Mouse (Mus musculus): ENCODE results near the gene Cpa5.

Cpa5 gene

DNA sequence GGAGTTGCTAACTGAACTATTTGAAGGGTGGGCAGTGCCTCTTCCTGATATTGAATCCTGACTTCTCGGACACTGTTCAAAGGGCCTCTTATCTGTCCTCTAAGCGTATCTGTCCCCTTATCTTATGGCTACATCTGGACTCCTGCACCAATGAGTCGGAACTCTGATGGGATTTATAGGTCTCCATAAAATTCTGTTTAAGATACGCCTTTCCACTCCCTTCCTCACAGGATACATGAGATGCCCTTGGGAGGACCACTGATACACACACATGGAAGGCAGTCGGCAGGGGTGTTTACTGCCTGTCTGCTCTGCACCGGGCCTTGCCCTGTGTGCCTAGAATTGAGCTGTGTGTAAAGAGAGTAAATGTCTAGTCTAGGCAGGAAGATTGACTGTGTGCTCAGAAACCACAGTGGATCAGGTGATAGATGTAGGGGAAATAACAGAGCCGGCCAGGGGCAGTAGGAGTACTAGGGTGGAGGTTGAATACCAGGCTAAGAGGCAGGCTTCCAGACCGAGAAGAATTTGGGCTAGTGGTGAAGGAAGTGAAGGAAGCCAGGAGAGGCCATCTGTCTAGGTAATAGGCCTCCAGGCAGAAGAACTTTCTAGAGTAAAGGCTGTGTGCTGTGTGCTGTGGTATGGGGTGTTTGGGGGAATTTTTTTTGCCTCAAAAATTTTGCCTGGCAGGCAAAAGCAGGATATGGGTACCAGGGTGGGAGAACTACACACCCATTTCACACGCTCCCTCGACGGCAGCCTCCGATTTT is 33.1 kb downstream of the Cpa5 start:
- in situ Hi-C loops (cut with MboI, MseI), result no loop called here

DNA sequence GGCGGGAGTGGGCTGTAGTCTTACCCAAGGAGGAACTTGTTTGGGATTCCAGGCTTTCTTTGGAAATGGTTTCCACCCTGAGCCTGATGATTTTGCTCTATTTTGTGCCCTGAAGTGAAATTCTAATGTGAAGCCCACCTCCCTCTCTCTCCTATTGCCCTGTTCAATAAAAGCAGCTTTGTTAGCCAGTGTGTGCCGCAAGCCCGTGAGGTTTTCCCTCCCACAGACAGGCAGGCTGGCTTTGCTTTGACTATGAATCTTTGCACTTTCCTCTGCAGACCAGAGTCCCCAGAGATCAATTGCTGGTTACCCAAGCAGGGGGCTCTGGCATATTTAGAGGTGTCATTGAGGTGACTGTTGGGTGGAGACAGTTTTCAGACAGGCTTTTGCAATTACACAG is 33.7 kb downstream of the Cpa5 start:
- in situ Hi-C loops (cut with MboI, MseI), result no loop called here

DNA sequence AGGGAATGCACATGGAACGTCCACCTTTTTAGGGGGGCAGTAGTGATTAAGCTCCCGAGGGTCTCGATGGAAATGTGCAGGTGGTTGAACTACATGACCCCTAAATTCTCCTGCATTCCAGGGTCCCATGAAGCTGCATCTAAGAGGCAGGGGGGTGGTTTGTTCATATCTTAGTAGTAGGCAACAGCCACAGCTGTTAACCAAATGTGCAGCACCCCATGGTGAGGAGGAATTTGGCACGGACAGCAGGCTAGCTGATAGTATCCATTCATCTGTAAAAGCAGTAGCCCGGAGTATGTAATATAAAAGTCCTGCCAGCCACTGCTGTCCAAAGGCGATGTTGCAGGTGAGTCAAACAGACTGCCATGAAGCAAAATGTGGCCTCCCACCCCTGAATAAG is 34.6 kb downstream of the Cpa5 start:
- in situ Hi-C loops (cut with MboI, MseI), result no loop called here

DNA sequence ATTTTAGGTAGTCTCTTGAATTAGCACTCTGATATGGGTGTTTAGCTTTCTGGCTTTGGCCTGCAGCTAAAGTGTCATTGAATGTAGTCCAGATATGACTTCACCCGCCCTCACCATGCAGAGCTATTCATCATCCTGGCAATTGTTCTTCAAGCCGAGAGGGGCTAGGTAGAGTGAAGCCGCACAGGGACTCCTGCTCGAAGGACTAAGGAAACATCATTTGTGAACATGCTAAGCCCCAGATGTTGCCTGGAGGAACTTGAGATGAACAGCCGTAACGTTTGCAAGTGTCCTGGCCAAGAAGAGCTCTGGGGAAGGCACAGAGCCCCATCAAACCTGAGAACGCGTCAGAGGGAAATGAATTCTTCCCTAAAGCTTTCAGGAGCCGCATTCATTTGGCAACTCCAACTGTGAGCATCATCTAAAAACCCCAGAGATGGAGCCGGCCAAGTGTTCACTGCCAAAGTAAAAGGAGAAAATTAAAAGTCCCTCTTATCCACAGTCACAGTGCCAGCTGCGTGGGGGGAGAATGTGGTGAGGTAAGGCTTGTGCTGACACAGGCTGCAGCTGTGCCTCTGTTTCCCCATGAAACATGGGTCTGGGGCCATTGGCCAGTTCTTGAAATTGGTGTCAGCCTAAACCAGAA is 39.0 kb downstream of the Cpa5 start:
- in situ Hi-C loops (cut with MboI, MseI), result loop anchor here (10.0 kb wide), 1 partner anchor 155 kb away; no protein-coding TSS in a partner anchor

DNA sequence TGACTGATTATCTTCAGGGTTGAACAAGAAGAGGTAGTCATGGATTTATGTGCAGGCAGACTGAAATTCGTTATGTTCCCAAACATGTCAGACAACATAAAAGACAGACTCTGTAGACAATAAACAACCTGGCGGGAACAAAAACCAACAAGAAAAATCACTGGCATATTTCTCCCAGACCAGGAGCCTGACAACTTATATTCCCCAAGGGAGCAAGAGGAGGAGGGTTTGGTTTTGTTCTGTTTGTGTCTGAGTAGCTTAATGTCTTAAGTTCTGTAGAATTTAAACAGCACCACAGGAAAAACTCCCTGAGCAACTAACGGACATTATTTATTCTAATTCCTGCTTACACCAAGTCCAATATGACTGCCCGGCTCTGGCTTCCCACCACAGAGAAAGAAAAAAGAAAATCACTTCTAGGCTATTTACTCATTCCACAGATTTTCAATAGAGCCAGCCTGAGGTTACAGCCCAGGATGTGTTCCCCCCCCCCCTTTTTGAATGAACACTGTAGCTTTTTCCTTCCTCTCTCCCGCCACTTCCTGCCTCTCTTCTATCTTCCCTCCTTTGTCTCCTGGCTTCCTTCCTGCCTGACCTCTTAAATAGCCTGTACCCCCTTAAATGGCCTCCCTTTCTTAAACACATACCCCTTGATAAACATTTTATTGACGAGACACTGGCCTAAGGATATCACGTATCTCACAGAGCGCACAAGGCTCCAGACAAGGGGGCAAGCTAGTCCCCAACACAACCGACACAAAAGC is 41.8 kb downstream of the Cpa5 start:
- in situ Hi-C loops (cut with MboI, MseI), result loop anchor here (10.0 kb wide), 1 partner anchor 152 kb away; no protein-coding TSS in a partner anchor

DNA sequence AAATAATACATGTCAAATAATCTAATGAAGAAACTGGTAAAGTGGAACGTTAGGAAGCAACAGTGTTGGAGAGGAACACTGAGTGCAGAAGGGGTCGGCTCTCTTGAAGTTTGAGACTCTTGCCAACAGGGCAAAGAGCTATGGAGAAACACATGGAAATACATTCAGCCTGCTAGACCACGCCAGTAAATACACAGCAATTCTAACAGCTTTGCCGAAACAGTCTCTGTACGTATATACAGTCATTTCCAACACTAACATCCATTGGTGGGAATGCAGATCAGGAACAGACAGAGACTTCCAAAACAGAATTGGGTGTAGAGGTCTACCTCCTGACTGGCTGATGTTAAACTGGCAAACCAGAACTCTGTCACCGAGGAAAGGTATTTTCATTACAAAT is 42.7 kb downstream of the Cpa5 start:
- in situ Hi-C loops (cut with MboI, MseI), result loop anchor here (10.0 kb wide), 1 partner anchor 151 kb away; no protein-coding TSS in a partner anchor

DNA sequence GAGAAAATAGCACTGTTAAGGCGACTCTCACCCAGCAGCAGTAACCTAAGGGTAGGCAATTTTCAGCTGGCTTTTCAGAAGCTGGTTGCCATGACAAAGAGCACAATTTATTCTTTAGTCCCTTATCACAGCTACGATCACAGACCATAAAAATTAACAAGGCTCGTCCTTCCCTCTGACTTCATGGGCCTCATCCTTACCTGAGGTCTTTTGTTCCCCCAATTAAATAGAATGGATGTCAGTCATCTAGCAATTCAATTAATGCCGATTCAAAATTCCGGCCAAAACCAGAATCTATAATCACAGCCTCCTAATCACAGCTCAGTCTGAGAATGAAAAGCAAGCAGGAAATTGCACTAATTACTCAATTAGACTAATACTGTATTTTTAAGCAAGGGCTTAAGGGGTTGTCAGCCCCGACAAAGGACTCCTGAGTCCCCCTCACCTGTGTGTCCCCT is 43.6 kb downstream of the Cpa5 start:
- in situ Hi-C loops (cut with MboI, MseI), result loop anchor here (10.0 kb wide), 1 partner anchor 150 kb away; no protein-coding TSS in a partner anchor

DNA sequence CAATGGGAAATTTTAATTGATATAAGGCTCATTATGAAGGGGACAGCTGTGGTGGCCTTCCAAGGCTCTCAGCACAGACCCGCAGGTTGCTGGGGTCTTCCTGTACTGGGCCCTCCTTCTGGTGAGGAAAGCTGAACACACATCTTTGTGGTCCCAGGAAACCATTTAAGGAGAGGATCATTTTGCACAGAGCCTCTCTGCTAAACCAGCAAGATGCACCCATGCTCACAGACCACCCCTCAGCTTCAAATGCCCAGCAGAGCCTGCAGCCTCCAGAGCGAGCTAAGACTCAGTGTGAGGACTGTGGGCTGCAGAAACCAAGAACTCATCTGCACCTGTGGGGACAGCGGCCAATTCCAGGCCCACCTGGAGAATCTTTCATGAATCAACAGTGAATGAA is 44.1 kb downstream of the Cpa5 start:
- in situ Hi-C loops (cut with MboI, MseI), result loop anchor here (10.0 kb wide), 1 partner anchor 150 kb away; no protein-coding TSS in a partner anchor

DNA sequence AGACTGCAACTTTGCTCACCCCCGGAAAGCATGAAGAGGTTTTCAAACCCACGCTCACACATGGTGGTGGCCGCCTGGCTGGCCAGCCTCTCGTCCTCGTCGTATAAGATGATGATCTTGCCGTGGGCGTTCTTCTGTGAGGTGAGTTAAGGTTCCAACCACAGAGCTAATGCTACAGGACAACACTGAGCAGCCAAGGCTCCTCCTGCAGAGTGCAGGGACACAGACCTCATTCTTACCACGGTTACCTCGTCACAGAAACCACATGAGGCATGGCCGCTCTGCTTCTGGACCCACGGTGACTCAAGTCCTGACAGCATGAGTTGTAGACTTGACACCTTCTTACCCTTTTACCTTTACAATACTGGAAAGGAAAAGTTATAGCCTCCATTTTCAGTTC is 46.5 kb downstream of the Cpa5 start:
- in situ Hi-C loops (cut with MboI, MseI), result loop anchor here (10.0 kb wide), 1 partner anchor 148 kb away; no protein-coding TSS in a partner anchor

DNA sequence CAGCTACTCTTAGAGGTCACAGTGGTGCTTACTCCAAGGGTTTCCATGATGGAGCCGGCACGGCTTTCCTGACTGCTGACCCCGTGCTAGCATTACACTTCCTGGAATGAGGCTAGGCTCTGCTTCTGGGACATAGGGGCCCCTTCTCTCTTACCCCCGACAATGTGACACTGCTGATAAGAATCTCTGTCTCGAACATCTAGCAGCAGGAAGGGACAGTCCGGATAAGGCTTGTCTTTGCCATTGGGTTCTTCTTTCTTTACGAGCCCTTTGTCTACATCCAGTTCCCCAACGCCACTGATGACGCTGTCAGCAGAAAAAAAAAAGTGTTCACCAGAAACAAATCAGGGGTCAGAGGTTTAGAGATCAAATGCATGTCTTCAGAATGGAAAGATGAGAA is 47.8 kb downstream of the Cpa5 start:
- in situ Hi-C loops (cut with MboI, MseI), result loop anchor here (10.0 kb wide), 1 partner anchor 146 kb away; no protein-coding TSS in a partner anchor

DNA sequence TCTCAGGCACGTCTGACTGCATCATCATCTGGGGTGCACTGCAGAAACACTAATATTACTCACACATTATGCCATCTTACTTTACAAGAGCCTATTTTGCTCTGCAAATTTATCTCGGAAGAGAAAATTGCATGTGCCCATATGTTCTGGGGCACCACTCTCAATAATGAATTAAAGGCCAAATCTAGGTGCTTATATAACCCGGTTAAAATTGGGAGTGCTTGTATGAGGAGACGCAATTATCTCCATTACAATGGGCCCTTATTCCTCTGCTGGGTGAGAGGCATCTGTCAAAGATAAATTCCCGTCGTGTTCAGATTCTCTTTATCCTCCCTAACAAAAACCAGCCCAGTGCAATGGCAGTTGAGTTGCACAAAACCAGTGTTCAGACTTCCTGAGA is 54.0 kb downstream of the Cpa5 start:
- in situ Hi-C loops (cut with MboI, MseI), result no loop called here

DNA sequence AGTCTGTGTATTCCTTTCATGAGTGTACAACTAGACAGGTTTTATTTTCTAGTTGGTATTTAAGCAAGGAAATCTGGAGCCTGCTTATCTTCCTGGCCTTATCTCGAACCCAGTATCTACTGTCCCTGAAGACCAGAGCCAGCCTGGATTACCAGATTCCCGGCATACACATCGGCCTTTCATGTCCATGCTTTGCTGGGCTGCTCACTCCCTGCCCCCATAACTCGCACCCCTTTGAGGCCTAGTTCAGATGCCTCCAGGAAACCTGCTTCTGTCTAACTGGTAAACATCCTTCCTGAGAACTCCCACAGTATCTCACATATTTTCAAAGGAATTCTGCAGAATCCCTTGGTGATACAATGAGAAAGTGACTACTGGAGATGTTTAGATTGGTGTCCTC is 54.5 kb downstream of the Cpa5 start:
- in situ Hi-C loops (cut with MboI, MseI), result no loop called here

DNA sequence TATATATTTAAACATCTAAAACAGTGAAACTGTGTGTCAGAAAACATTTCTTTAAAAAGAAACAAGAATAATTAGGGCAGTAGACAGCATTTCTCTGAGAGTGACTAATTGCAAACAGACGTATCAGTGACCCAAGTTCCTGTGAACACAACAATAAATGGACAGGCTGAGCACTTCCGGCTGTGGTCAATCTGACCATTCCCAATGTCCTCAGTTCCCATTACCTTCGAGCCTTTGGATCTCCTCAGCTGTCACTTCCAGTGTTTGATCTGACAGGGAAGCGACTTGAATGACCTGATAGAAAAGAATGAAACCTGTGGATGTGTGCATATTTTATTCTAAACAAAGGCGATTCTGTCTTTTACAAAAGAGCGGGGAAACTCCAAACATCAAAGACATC is 55.2 kb downstream of the Cpa5 start:
- in situ Hi-C loops (cut with MboI, MseI), result no loop called here

DNA sequence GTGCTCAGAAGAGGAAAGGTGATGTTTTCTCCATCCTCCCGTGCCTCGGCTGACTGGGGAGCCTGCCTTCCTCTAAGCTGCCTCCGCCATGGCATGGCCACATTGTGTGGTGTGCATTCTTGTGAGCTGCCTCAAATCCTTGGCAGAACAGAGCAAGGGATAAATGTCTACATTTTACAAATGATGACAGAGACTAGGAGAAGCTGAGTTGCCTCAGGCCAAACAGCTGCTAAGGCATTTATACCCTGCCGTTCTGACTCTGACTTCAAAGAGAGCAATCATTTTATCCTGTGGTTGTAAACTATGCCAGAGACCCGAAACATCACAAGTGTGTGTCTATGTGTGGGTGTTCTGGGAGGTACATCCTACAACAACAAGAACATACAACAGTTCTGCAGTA is 56.8 kb downstream of the Cpa5 start:
- in situ Hi-C loops (cut with MboI, MseI), result no loop called here

DNA sequence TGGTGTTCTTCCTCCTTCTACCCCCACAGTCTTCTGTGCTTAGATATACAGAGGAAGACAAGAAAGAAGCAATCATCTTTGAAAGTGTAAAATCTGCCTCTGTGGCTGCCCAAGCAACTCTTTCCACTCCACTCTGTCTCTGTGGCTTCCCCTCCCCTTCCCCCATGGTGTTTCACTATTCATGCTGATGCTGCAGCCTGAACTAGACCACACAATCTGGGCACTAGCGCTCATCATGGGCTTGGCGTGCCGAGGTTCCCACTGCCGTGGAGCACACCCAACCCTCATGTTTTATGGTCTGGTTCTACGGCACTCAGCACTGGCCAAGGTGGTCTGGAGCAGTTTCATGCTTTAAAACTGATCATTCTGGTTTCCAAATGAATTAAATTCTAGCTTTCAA is 60.9 kb downstream of the Cpa5 start:
- in situ Hi-C loops (cut with MboI, MseI), result no loop called here

DNA sequence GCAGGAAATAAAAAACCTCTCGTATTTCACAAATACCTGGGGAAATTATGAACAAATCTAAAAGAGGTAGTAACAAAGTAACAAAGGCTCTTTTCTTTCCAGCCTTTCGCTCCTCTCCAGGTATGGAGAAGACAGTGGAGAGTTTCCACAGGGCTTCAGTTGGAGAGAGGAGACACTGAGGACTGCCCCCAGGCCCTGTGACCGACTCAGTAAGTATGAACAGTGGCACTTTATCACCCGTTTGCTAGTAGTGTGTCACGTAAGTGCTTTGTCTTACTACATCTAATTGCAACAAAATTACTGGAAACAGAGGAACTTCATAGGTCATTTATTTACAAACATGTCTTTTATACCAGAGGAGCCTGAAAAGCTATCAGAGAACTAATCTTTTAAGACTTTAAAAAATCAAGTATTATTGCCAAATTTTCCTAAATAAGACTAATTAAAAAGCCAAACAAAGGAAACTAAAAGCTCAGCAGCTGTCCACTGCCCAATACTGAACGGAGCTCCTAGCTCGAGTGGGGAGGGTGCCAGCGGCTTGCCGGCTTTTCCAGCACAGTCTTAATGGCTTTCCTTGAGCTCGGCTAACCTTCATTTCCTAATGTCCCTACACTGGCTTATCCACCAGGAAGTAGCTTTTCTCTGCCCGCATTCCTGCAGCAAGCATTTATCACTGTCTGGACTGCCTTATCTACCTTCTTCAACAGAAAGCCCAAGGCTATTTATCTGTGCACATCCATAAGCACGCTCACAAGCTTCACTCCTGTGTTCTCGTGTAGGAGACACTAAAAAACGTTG is 63.2 kb downstream of the Cpa5 start:
- in situ Hi-C loops (cut with MboI, MseI), result no loop called here

DNA sequence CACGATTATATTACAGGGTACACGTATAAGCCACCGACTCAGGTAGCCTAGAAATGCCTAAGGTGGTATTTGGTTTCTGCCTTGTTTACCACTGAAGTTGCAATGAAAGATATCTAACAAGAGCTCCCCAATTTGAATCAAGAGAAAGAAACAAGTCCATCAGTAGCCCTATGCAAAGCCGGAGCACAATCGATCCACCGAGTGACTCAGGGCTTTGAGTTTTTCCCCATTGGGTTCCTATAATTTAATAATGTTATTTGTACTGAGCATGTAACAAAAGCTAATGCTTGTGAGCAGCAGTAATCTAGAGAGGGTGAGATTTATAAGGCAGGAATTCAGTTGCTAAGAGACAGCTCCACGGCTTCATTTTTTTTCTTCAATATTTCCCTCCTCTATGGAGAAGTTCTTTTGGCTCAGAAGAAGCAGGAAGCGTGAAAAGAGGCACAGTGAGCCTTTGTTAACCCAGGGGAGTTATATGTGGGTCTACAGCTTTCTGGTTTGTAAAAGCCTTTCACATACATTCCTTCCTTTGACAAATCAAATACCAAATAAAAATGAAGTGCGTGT is 64.0 kb downstream of the Cpa5 start:
- in situ Hi-C loops (cut with MboI, MseI), result no loop called here

DNA sequence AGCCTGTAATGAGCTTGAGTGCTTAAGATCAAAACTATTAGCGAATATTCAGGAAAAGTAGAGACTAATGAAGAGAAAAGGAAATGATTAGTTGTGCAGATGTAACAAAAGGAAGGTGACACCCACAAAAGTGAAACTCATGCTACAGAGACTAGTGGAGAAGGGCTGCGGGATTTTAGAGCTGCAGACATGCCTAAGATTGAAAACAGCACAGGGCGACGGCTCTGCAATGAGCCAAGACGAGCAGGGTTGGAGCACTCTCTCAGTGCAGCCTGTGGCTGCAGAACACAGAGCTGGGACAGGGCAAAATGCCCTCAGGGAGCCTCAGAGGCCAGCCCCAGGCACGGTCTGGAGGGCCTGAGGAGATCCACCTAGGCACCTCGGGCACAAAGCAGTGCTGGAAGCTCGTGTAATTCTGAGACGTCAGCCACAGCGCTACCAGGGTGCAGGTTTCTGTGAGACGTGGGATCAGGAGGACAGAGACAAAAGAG is 64.5 kb downstream of the Cpa5 start:
- in situ Hi-C loops (cut with MboI, MseI), result no loop called here

DNA sequence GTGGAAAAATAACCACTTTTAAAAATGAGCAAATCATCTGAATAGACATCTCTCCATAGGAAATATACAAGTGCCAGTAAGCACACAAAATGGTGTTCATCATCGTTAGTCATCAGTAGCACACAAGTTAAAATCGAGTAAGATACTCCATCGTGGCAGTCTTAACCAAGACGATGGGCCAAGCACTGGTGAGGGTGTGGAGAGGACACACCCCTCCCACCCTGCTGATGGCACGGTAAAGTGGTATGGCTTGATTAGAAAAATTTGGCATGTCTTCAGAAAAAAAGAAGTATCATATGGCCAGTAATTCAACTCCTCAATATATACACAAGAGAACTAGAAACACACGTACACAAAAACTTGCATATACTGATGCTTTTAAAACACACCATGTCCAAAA is 65.7 kb downstream of the Cpa5 start:
- in situ Hi-C loops (cut with MboI, MseI), result no loop called here

DNA sequence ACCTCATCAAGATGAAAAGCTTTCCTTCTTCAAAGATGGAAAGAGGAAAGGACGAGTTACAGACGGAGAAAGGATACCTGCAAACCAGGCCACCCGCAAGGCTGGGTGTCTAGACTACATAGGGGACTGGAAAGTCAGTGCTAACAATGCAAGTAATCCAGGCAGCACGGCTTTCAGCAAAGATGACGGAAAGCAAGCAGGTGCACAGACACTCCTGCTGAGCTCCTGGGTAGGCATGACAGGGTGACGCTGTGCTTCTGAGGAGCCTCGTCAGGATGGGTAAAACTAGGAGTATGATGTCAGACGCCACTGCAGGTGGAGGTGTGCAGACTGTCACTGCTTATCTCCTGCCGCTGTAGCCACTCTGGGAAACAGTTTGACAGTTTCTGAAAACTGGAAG is 66.8 kb downstream of the Cpa5 start:
- in situ Hi-C loops (cut with MboI, MseI), result no loop called here

DNA sequence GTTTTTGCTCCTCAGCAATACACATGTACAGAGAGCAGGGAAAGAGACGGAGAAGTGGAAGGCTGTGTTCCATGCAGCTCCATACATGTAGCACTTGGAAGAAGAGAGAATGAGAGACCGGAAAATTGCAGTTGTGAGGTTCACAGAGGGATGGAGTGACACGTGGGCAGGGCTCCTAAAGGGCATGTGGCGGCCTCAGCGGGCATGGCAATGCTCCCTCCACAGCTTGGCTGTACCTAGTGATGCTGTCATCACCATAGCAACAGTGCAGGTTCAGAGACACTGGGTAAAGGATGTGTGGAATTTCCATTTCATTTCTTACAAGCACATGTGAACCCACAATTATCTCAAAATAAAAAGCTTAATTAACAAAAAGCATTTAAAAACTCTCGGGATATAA is 67.7 kb downstream of the Cpa5 start:
- in situ Hi-C loops (cut with MboI, MseI), result no loop called here
